Mouse (Mus musculus) heart, postnatal 0 days (tissue): ENCODE results near the gene Megf11. TPM values are rescaled to one million over a fixed set of nuclear protein-coding genes. Genes with fewer than 3 reads are reported as not detected.

Experiments
- ATAC-seq: fragments of 200-750 bp; cut with Nextera tagmentation; 2 replicates; pipeline ENCODE4 v1.8.0; 2017; ENCODE audit warnings: low read depth, moderate number of reproducible peaks, moderate library complexity; ENCODE audit not compliant: insufficient read depth
- DNase-seq: peaks from one replicate; pipeline ENCODE4 v3.0.0-alpha.2; 2016; ENCODE audit warnings: low spot score
- H3K27ac ChIP-seq: fragments of 300-500 bp; sonication (generic); 2 replicates; pipeline ENCODE4 v1.5.1; 2014; ENCODE audit warnings: low read depth, mild to moderate bottlenecking
- H3K27me3 ChIP-seq: fragments of 300-500 bp; sonication (generic); 2 replicates; pipeline ENCODE4 v1.6.1; 2014; ENCODE audit warnings: low read length, mixed read lengths; ENCODE audit not compliant: control insufficient read depth, insufficient read depth
- H3K36me3 ChIP-seq: fragments of 300-500 bp; sonication (generic); replicated peaks from 2 replicates; pipeline ENCODE4 v1.6.1; 2014; ENCODE audit warnings: low read length, mixed read lengths; ENCODE audit not compliant: control insufficient read depth, insufficient read depth
- H3K4me1 ChIP-seq: fragments of 300-500 bp; sonication (generic); 2 replicates; pipeline ENCODE4 v1.6.1; 2014; ENCODE audit warnings: antibody characterized with exemption; ENCODE audit not compliant: control insufficient read depth, insufficient read depth
- H3K4me2 ChIP-seq: fragments of 300-500 bp; sonication (generic); 2 replicates; pipeline ENCODE4 v1.6.1; 2014; ENCODE audit warnings: low read depth, mild to moderate bottlenecking, low read length, moderate library complexity
- H3K4me3 ChIP-seq: fragments of 300-500 bp; sonication (generic); 2 replicates; pipeline ENCODE4 v1.5.1; 2014; ENCODE audit warnings: low read depth, low read length
- H3K9ac ChIP-seq: fragments of 300-500 bp; sonication (generic); replicated peaks from 2 replicates; pipeline ENCODE4 v1.6.1; 2014; ENCODE audit warnings: low read depth, low read length, mixed read lengths
- H3K9me3 ChIP-seq: fragments of 300-500 bp; sonication (generic); replicated peaks from 2 replicates; pipeline ENCODE4 v1.6.1; 2016; ENCODE audit warnings: low read length; ENCODE audit not compliant: control insufficient read depth
- CTCF ChIP-seq: IDR thresholded peaks from 2 replicates; pipeline ENCODE4 v1.5.1; 2016; ENCODE audit warnings: antibody characterized with exemption, control low read depth, low read depth
- EP300 ChIP-seq: IDR thresholded peaks from 2 replicates; pipeline ENCODE4 v1.6.1; 2016; ENCODE audit warnings: antibody characterized with exemption, low read depth
- WGBS: fragments of 180-500 bp; shearing (Covaris S2); extraction: QIAGEN DNeasy Blood & Tissue Kit; methylation state at CpG from one replicate; pipeline ENCODE4 v1.1.7; 2014; 5-methylcytosine and 5-hydroxymethylcytosine counted together
- polyA plus RNA-seq: library from polyadenylated mRNA; unstranded; fragments of >200 nt; fragmentation: Nextera tagmentation; extraction: Ambion mirVana; gene quantifications from 2 replicates; pipeline ENCODE4 v1.2.1, GENCODE M21; 2015
- total RNA-seq: library from RNA; depleted of rRNA; stranded (reverse); fragments of >200 nt; gene quantifications from 2 replicates; pipeline ENCODE4 v1.2.3, GENCODE M21; 2014; ENCODE audit warnings: low replicate concordance

The Megf11 gene
- total and polyA plus RNA-seq, 2 experiments from 2014 or later = 0.18 to 0.23 TPM

DNA sequence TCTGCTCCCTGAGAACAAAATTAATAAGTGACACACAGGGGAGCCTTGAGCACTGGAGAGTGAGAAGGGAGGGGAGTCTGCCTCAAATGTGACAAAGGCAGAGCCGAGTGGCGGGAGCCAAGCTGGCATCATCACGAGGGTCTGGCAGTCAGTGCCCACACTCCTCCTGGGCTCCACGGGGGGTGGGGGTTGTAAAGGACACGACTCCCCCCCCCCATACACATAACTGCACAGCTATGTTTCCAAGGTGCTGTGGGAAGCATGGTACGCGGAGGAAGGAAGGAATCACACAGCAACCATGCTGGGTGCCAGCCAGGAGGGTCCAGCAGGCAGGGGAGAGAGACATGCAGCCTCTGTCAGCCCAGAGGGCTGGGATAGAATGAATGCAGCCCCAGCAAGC is 170.2 kb downstream of the Megf11 start:
- Histone ChIP-seq H3K4me2 (no peak overlapping the region), H3K4me3 (no peak overlapping the region), H3K9me3 (no peaks in the 10 kb centered on the region), H3K9ac (no peak overlapping the region), H3K4me1 (no peaks in the 10 kb centered on the region), H3K36me3 (no peaks in the 10 kb centered on the region), H3K27me3 (no peaks in the 10 kb centered on the region), H3K27ac (no peak overlapping the region)
- 75% methylated on average over 7 of the region's 7 CpGs for WGBS
- DNase-seq = no peak
- ATAC-seq = no peak
- TF ChIP-seq EP300 = no peak

DNA sequence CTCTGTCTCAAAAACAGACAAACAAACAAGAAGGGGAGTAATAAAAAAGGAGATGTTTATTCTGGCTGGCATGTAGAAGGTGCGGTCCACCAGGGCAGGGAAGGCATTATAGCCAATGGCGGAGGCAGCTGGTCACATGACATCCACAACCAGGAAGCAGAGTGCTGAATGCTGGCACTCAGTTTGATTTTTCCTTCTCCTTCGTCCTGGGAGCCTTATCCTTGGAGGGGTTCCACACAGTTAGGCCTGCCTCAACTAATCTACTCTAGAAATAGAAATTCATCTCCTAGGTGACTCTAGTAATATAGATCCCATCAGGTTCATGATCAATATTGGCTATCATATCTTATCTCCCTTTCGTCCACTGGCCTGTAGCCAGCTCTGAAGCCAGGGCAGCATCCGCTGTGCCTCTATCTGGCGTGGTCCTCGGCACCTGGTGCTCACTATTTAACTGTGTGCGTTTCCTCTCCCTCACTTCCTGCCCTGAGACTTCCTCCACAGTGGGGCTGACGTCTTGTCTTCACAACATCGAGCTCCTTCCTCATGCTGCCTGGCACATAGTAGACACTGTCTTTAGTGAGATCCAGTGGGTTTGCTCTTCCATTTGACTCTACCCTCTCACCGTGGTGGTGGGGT is 171.8 kb downstream of the Megf11 start:
- H3K4me2 ChIP-seq = no peak overlapping the region
- H3K27me3 ChIP-seq = no peaks in the 10 kb centered on the region
- H3K9me3 ChIP-seq = no peaks in the 10 kb centered on the region
- H3K9ac ChIP-seq = no peak overlapping the region
- H3K36me3 ChIP-seq = no peaks in the 10 kb centered on the region
- no peak for DNase-seq
- H3K27ac ChIP-seq = no peak overlapping the region
- H3K4me3 ChIP-seq = no peak overlapping the region
- ATAC-seq = no peak
- 61% methylated on average over 11 of the region's 11 CpGs for WGBS
- TF ChIP-seq CTCF (no peak), EP300 (no peak)
- no peaks in the 10 kb centered on the region for H3K4me1 ChIP-seq

DNA sequence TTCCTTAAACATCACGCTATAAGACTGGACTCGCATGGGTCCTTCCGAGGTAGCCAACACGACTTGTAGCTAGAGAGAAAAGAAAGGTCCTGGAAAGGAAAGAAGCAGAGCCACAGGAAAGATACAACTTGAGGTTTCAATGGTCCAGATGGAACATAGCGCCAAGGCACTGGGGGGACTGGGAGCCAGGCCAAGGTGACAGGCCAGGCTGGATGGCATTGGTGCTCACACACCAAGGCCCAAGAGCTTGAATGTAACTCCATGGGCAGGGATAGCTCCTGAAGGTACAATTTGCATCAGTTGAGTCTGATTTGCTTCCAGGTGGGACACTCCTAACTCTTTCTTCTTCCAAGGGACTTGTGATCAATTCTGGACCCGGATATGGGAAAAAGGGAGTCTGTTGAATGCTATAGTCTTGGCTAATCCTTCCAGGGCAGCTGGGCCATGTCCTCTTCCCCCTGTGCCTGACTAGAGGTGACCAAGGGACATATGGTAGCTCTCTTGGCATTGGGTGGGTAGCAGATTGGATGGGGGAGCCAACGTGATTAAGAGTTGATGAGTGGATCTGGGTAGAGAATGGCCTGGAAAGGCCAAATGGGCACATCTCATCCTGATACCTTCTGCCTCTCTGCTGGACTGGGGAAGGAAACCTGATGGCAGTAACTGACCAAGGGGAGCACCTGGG is 172.6 kb downstream of the Megf11 start:
- H3K27me3 ChIP-seq = no peaks in the 10 kb centered on the region
- no peak for ATAC-seq
- H3K27ac ChIP-seq = no peak overlapping the region
- H3K4me3 ChIP-seq = no peak overlapping the region
- H3K4me2 ChIP-seq = no peak overlapping the region
- 89% methylated on average over 7 of the region's 7 CpGs for WGBS
- no peak overlapping the region for H3K9ac ChIP-seq
- TF ChIP-seq EP300 (no peak), CTCF (no peak)
- H3K36me3 ChIP-seq = no peaks in the 10 kb centered on the region
- no peaks in the 10 kb centered on the region for H3K4me1 ChIP-seq
- DNase-seq = no peak
- H3K9me3 ChIP-seq = no peaks in the 10 kb centered on the region

GRCm38 (mm10) chr9:64564315-64564767 is 178.9 kb downstream of the Megf11 start:
- Histone ChIP-seq H3K27me3 (0 out of 2 replicates have a peak, but pooled peaks cover 8% of the 10 kb centered on the region), H3K9me3 (no peaks in the 10 kb centered on the region), H3K4me2 (no peak overlapping the region), H3K9ac (no peak overlapping the region), H3K36me3 (no peaks in the 10 kb centered on the region), H3K27ac (no peak overlapping the region), H3K4me1 (no peaks in the 10 kb centered on the region), H3K4me3 (no peak overlapping the region)
- no peak for DNase-seq
- no peak for TF ChIP-seq CTCF
- TF ChIP-seq EP300 = no peak
- WGBS = 67% methylated on average over 5 of the region's 5 CpGs
- ATAC-seq = no peak

- H3K36me3 ChIP-seq = no peaks in the 10 kb centered on the region
- ATAC-seq = no peak
- no peak overlapping the region for H3K27ac ChIP-seq
- no peaks in the 10 kb centered on the region for H3K9me3 ChIP-seq
- H3K27me3 ChIP-seq = 0 out of 2 replicates have a peak, but pooled peaks cover 8% of the 10 kb centered on the region
- TF ChIP-seq CTCF (no peak), EP300 (no peak)
- H3K4me1 ChIP-seq = no peaks in the 10 kb centered on the region
- no peak overlapping the region for H3K9ac ChIP-seq
- no peak overlapping the region for H3K4me2 ChIP-seq
- DNase-seq = no peak
- no peak overlapping the region for H3K4me3 ChIP-seq
These were observed 180.5 kb downstream of the Megf11 start for GRCm38 (mm10) chr9:64565915-64566314.

DNA sequence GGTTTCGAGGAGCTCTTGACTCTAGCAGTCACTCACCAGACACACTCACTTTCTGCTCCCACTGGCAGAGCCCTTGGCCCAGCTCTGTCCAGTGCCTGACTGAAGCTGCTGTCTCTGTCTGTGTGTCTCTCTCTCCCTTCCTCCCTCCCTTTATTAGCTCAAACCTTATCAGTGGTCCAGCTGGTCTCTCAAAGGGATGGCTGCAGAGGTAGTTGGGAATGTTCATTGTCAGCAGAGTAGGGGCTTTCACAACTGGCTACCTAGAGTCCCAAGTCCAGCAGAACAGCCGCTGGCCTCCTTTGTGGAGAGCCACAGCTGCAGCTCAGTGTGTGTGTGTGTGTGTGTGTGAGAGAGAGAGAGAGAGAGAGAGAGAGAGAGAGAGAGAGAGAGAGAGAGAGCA is 180.9 kb downstream of the Megf11 start:
- no peak overlapping the region for H3K9ac ChIP-seq
- ATAC-seq (no peak), DNase-seq (no peak)
- H3K27ac ChIP-seq = no peak overlapping the region
- no peak overlapping the region for H3K4me2 ChIP-seq
- TF ChIP-seq CTCF (no peak), EP300 (no peak)
- WGBS = 24% methylated on average over 2 of the region's 2 CpGs
- H3K36me3 ChIP-seq = no peaks in the 10 kb centered on the region
- 0 out of 2 replicates have a peak, but pooled peaks cover 8% of the 10 kb centered on the region for H3K27me3 ChIP-seq
- no peak overlapping the region for H3K4me3 ChIP-seq
- H3K4me1 ChIP-seq = no peaks in the 10 kb centered on the region
- no peaks in the 10 kb centered on the region for H3K9me3 ChIP-seq
